Mouse (Mus musculus) heart, embryonic 11.5 days (tissue): ENCODE data around the gene Tspan14. TPM values are rescaled to one million over a fixed set of nuclear protein-coding genes. Genes with fewer than 3 reads are reported as not detected.

Experiments
- ATAC-seq: fragments of 200-750 bp; cut with Nextera tagmentation; replicated peaks from 2 replicates; pipeline ENCODE4 v1.8.0; 2017; ENCODE audit warnings: moderate library complexity; ENCODE audit not compliant: insufficient number of reproducible peaks, low FRiP score, low TSS enrichment
- H3K27ac ChIP-seq: fragments of 300-500 bp; sonication (generic); 2 replicates; pipeline ENCODE4 v1.5.1; 2014; ENCODE audit warnings: mild to moderate bottlenecking, low read depth, low read length
- H3K27me3 ChIP-seq: fragments of 300-500 bp; sonication (generic); 2 replicates; pipeline ENCODE4 v1.6.1; 2014; ENCODE audit warnings: mild to moderate bottlenecking, low read length, mixed read lengths; ENCODE audit not compliant: control insufficient read depth, insufficient read depth
- H3K36me3 ChIP-seq: fragments of 300-500 bp; sonication (generic); 2 replicates; pipeline ENCODE4 v1.6.1; 2014; ENCODE audit warnings: mild to moderate bottlenecking, low read length, moderate library complexity, mixed read lengths; ENCODE audit not compliant: control insufficient read depth, insufficient read depth
- H3K4me1 ChIP-seq: fragments of 300-500 bp; sonication (generic); 2 replicates; pipeline ENCODE4 v1.6.1; 2014; ENCODE audit warnings: low read length; ENCODE audit not compliant: control insufficient read depth, insufficient read depth
- H3K4me2 ChIP-seq: fragments of 300-500 bp; sonication (generic); 2 replicates; pipeline ENCODE4 v1.6.1; 2014; ENCODE audit warnings: mild to moderate bottlenecking, moderate library complexity
- H3K4me3 ChIP-seq: fragments of 300-500 bp; sonication (generic); 2 replicates; pipeline ENCODE4 v1.5.1; 2014; ENCODE audit warnings: low read depth, low read length
- H3K9ac ChIP-seq: fragments of 300-500 bp; sonication (generic); 2 replicates; pipeline ENCODE4 v1.6.1; 2014; ENCODE audit warnings: mild to moderate bottlenecking, low read depth, low read length, moderate library complexity
- H3K9me3 ChIP-seq: fragments of 300-500 bp; sonication (generic); replicated peaks from 2 replicates; pipeline ENCODE4 v1.6.1; 2016; ENCODE audit warnings: low read length; ENCODE audit not compliant: control insufficient read depth
- WGBS: fragments of 180-500 bp; shearing (Covaris S2); extraction: QIAGEN DNeasy Blood & Tissue Kit; methylation state at CpG from one replicate; pipeline ENCODE4 v1.1.7; 2014; ENCODE audit not compliant: insufficient replicate concordance; 5-methylcytosine and 5-hydroxymethylcytosine counted together
- polyA plus RNA-seq: library from polyadenylated mRNA; unstranded; fragments of >200 nt; fragmentation: Nextera tagmentation; extraction: Ambion mirVana; gene quantifications from 2 replicates; pipeline ENCODE4 v1.2.1, GENCODE M21; 2014

Tspan14 gene
- polyA plus RNA-seq, 1 experiment from 2014 or later = 43.5 TPM

GRCm38 (mm10) chr14:40966862-40967597 lies 423 bp upstream of the Tspan14 start:
- H3K27me3 ChIP-seq = no peaks in the 10 kb centered on the region; the same call in 1 of the 2 replicates
- peak overlapping the region; percentile 92 for H3K9ac ChIP-seq
- ATAC-seq = peak; percentile 96
- H3K27ac ChIP-seq = peak overlapping the region; percentile 84
- H3K36me3 ChIP-seq = no peaks in the 10 kb centered on the region
- no peaks in the 10 kb centered on the region for H3K9me3 ChIP-seq
- H3K4me1 ChIP-seq = peaks cover 33% of the 10 kb centered on the region
- WGBS = 1% methylated on average over 44 of the region's 62 CpGs
- peak overlapping the region; percentile 80 for H3K4me3 ChIP-seq
- H3K4me2 ChIP-seq = peak overlapping the region; percentile 85

GRCm38 (mm10) chr14:40965507-40966356 lies 875 bp downstream of the Tspan14 start:
- Histone ChIP-seq H3K9ac (peak overlapping the region; percentile 92), H3K4me1 (peaks cover 33% of the 10 kb centered on the region), H3K4me3 (peak overlapping the region; percentile 80), H3K4me2 (peak overlapping the region; percentile 78), H3K9me3 (no peaks in the 10 kb centered on the region), H3K27me3 (no peaks in the 10 kb centered on the region; the same call in 1 of the 2 replicates), H3K36me3 (no peaks in the 10 kb centered on the region), H3K27ac (peak overlapping the region; percentile 84)
- ATAC-seq = no peak; the same call in 1 of the 2 replicates
- WGBS = under 1% methylated on average over 15 of the region's 15 CpGs

GRCm38 (mm10) chr14:40964881-40965280 lies 1.7 kb downstream of the Tspan14 start:
- no peak overlapping the region for H3K27ac ChIP-seq
- H3K4me2 ChIP-seq = peak overlapping the region; percentile 78
- H3K27me3 ChIP-seq = no peaks in the 10 kb centered on the region; the same call in 1 of the 2 replicates
- no peaks in the 10 kb centered on the region for H3K36me3 ChIP-seq
- H3K4me3 ChIP-seq = peak overlapping the region; percentile 80
- H3K4me1 ChIP-seq = peaks cover 39% of the 10 kb centered on the region
- no peak overlapping the region for H3K9ac ChIP-seq
- H3K9me3 ChIP-seq = no peaks in the 10 kb centered on the region
- no peak for ATAC-seq

- no peak overlapping the region for H3K9ac ChIP-seq
- H3K4me3 ChIP-seq = no peak overlapping the region
- no peak overlapping the region for H3K27ac ChIP-seq
- H3K4me2 ChIP-seq = no peak overlapping the region
- no peak for ATAC-seq
- H3K4me1 ChIP-seq = peaks cover 46% of the 10 kb centered on the region
- no peaks in the 10 kb centered on the region; the same call in 1 of the 2 replicates for H3K27me3 ChIP-seq
- no peaks in the 10 kb centered on the region for H3K36me3 ChIP-seq
- WGBS = 93% methylated on average over 3 of the region's 3 CpGs
- H3K9me3 ChIP-seq = no peaks in the 10 kb centered on the region
These were observed 2.4 kb downstream of the Tspan14 start for GRCm38 (mm10) chr14:40964214-40964610.

GRCm38 (mm10) chr14:40963501-40964213 lies 3.0 kb downstream of the Tspan14 start:
- Histone ChIP-seq H3K4me3 (no peak overlapping the region), H3K27ac (no peak overlapping the region), H3K9me3 (no peaks in the 10 kb centered on the region), H3K9ac (no peak overlapping the region), H3K4me1 (peaks cover 52% of the 10 kb centered on the region), H3K4me2 (peak overlapping the region; percentile 16; the same call in 1 of the 2 replicates), H3K36me3 (no peaks in the 10 kb centered on the region), H3K27me3 (no peaks in the 10 kb centered on the region)
- ATAC-seq = no peak
- 56% methylated on average over 3 of the region's 3 CpGs for WGBS

GRCm38 (mm10) chr14:40962365-40963290 lies 4.0 kb downstream of the Tspan14 start:
- Histone ChIP-seq H3K27ac (no peak overlapping the region), H3K4me1 (peaks cover 55% of the 10 kb centered on the region)

GRCm38 (mm10) chr14:40960237-40960636 lies 6.4 kb downstream of the Tspan14 start:
- Histone ChIP-seq H3K27me3 (no peaks in the 10 kb centered on the region), H3K36me3 (no peaks in the 10 kb centered on the region), H3K4me3 (no peak overlapping the region), H3K27ac (0 out of 2 replicates have a peak overlapping the region, but pooled peaks have one; percentile 5), H3K4me2 (no peak overlapping the region), H3K4me1 (peaks cover 71% of the 10 kb centered on the region), H3K9me3 (no peaks in the 10 kb centered on the region), H3K9ac (no peak overlapping the region)
- ATAC-seq = no peak
- WGBS = 53% methylated on average over 4 of the region's 4 CpGs

More at GRCm38 (mm10) chr14:40962365-40963290, 4.0 kb downstream of the Tspan14 start:
- no peak for ATAC-seq
- H3K4me3 ChIP-seq = no peak overlapping the region
- no peaks in the 10 kb centered on the region for H3K9me3 ChIP-seq
- H3K27me3 ChIP-seq = no peaks in the 10 kb centered on the region
- no peak overlapping the region for H3K4me2 ChIP-seq
- WGBS = 76% methylated on average over 11 of the region's 11 CpGs
- no peaks in the 10 kb centered on the region for H3K36me3 ChIP-seq
- no peak overlapping the region for H3K9ac ChIP-seq
